Mouse (Mus musculus): ENCODE data around the gene Camkmt.

DNA sequence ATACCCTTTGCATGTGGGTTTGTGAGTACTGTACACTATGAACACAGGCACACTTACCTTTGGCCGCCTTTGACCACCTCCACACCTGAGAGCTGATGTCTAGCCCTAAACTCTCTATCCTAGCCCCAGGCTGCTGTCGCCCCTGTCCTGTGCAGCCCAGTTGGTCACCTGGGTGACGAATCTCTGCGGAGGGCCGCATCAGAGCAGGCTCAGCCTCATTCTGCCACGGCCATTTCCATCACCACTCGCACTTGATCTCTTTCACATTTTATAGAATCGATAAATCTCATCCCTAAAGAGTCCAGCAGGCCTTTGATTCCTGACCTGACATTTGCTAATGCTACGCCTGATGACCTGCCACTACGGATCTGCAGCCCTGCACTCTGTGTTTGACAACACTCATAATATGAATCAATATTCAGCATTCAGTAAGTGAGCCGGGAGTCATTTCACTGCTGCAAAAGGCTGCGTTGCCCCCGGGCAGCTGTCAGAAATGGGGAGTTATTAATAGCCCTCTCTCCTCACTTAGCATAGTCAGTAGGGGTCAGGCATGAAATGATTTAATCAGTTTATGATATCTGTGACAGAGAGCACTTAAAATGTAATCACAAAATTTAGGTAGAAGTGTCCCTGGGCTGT lies 168.5 kb downstream of the Camkmt start:
- TF ChIP-seq CTCF (IDR thresholded peaks at IDR 0.05; ENCODE audit: control insufficient read depth, insufficient read depth, insufficient replicate concordance, low read depth, low read length) (no peak), POLR2A (IDR thresholded peaks at IDR 0.05; ENCODE audit: control insufficient read depth, low read depth, low read length) (no peak)
